Mouse (Mus musculus) stomach, embryonic 14.5 days (tissue): ENCODE results near the gene Tfdp2. TPM values are rescaled to one million over a fixed set of nuclear protein-coding genes. Genes with fewer than 3 reads are reported as not detected.
"Not testable (repeated sequence)": the region's sequence is repeated elsewhere in the genome, so short reads cannot be mapped to it uniquely, and the experiment has no call there.

Experiments
- ATAC-seq: fragments of 200-750 bp; cut with Nextera tagmentation; 2 replicates; pipeline ENCODE4 v1.8.0; 2017; ENCODE audit warnings: low read depth, moderate TSS enrichment; ENCODE audit not compliant: insufficient number of reproducible peaks, insufficient read depth, low FRiP score
- H3K27ac ChIP-seq: fragments of 300-500 bp; sonication (generic); 2 replicates; pipeline ENCODE4 v1.5.1; 2014; ENCODE audit warnings: mild to moderate bottlenecking, low read length, moderate library complexity, mixed read lengths
- H3K27me3 ChIP-seq: fragments of 300-500 bp; sonication (generic); 2 replicates; pipeline ENCODE4 v1.6.1; 2014; ENCODE audit warnings: low read length, control low read depth, mixed read lengths; ENCODE audit not compliant: control insufficient read depth, insufficient read depth
- H3K36me3 ChIP-seq: fragments of 300-500 bp; sonication (generic); 2 replicates; pipeline ENCODE4 v1.6.1; 2014; ENCODE audit warnings: mild to moderate bottlenecking, control low read depth, low read length, moderate library complexity, mixed read lengths; ENCODE audit not compliant: control insufficient read depth, insufficient read depth
- H3K4me1 ChIP-seq: fragments of 300-500 bp; sonication (generic); 2 replicates; pipeline ENCODE4 v1.6.1; 2014; ENCODE audit warnings: low read length, control low read depth, mixed read lengths; ENCODE audit not compliant: control insufficient read depth, insufficient read depth
- H3K4me2 ChIP-seq: fragments of 300-500 bp; sonication (generic); replicated peaks from 2 replicates; pipeline ENCODE4 v1.6.1; 2014; ENCODE audit warnings: low read depth, low read length, control low read depth
- H3K4me3 ChIP-seq: fragments of 300-500 bp; sonication (generic); 2 replicates; pipeline ENCODE4 v1.5.1; 2014; ENCODE audit warnings: low read depth, low read length, control low read depth
- H3K9ac ChIP-seq: fragments of 300-500 bp; sonication (generic); replicated peaks from 2 replicates; pipeline ENCODE4 v1.6.1; 2014; ENCODE audit warnings: low read depth, mild to moderate bottlenecking, control low read depth, low read length, moderate library complexity, mixed read lengths
- H3K9me3 ChIP-seq: fragments of 300-500 bp; sonication (generic); 2 replicates; pipeline ENCODE4 v1.6.1; 2016; ENCODE audit warnings: low read depth, low read length, control low read depth; ENCODE audit not compliant: control insufficient read depth
- WGBS: fragments of 180-500 bp; shearing (Covaris S2); extraction: QIAGEN DNeasy Blood & Tissue Kit; methylation state at CpG from one replicate; pipeline ENCODE4 v1.1.7; 2014; 5-methylcytosine and 5-hydroxymethylcytosine counted together
- polyA plus RNA-seq: library from polyadenylated mRNA; unstranded; fragments of >200 nt; fragmentation: Nextera tagmentation; extraction: Ambion mirVana; gene quantifications from 2 replicates; pipeline ENCODE4 v1.2.1, GENCODE M21; 2014

Gene Tfdp2
- polyA plus RNA-seq, 1 experiment from 2014 or later: 60.4 TPM

- H3K4me2 ChIP-seq, H3K36me3 ChIP-seq, H3K9ac ChIP-seq, H3K9me3 ChIP-seq, ATAC-seq, H3K27ac ChIP-seq, H3K27me3 ChIP-seq, H3K4me1 ChIP-seq, H3K4me3 ChIP-seq: not testable (repeated sequence)
- 88% methylated on average over 6 of the region's 6 CpGs for WGBS
These were observed 155.7 kb downstream of the Tfdp2 start for GRCm38 (mm10) chr9:96351771-96352170.

- no peak overlapping the region for H3K4me3 ChIP-seq
- H3K4me2 ChIP-seq: no peak overlapping the region
- ATAC-seq: no peak
- no peaks in the 10 kb centered on the region for H3K36me3 ChIP-seq
- H3K9ac ChIP-seq: no peak overlapping the region
- H3K4me1 ChIP-seq: no peaks in the 10 kb centered on the region
- no peaks in the 10 kb centered on the region for H3K9me3 ChIP-seq
- H3K27me3 ChIP-seq: no peaks in the 10 kb centered on the region
- WGBS: 89% methylated on average over 12 of the region's 12 CpGs
- H3K27ac ChIP-seq: no peak overlapping the region
These were observed 157.2 kb downstream of the Tfdp2 start for GRCm38 (mm10) chr9:96353121-96353769.

GRCm38 (mm10) chr9:96353799-96354198 is 157.7 kb downstream of the Tfdp2 start:
- no peak overlapping the region for H3K9ac ChIP-seq
- H3K9me3 ChIP-seq: no peaks in the 10 kb centered on the region
- H3K27me3 ChIP-seq: no peaks in the 10 kb centered on the region
- no peak overlapping the region for H3K4me3 ChIP-seq
- no peak for ATAC-seq
- H3K4me2 ChIP-seq: no peak overlapping the region
- no peaks in the 10 kb centered on the region for H3K4me1 ChIP-seq
- 57% methylated on average over 8 of the region's 8 CpGs for WGBS
- H3K27ac ChIP-seq: no peak overlapping the region
- no peaks in the 10 kb centered on the region for H3K36me3 ChIP-seq

- Histone ChIP-seq H3K27me3 (no peaks in the 10 kb centered on the region), H3K36me3 (no peaks in the 10 kb centered on the region), H3K27ac (no peak overlapping the region), H3K4me2 (no peak overlapping the region), H3K4me3 (no peak overlapping the region), H3K9me3 (no peaks in the 10 kb centered on the region), H3K4me1 (peaks cover 17% of the 10 kb centered on the region; the same call in 1 of the 2 replicates), H3K9ac (no peak overlapping the region)
- no peak for ATAC-seq
- 84% methylated on average over 3 of the region's 3 CpGs for WGBS
These were observed 164.0 kb downstream of the Tfdp2 start for GRCm38 (mm10) chr9:96360056-96360455.

- ATAC-seq: peak; percentile 56
- Histone ChIP-seq H3K4me2 (peak overlapping the region; percentile 57), H3K9ac (peak overlapping the region; percentile 78), H3K4me1 (peaks cover 17% of the 10 kb centered on the region; the same call in 1 of the 2 replicates), H3K27ac (peak overlapping the region; percentile 85), H3K36me3 (no peaks in the 10 kb centered on the region), H3K4me3 (peak overlapping the region; percentile 87), H3K27me3 (no peaks in the 10 kb centered on the region), H3K9me3 (no peaks in the 10 kb centered on the region)
- WGBS: under 1% methylated on average over 64 of the region's 64 CpGs
These were observed 167.6 kb downstream of the Tfdp2 start for GRCm38 (mm10) chr9:96363581-96364140.

GRCm38 (mm10) chr9:96364141-96364838 is 168.2 kb downstream of the Tfdp2 start, which contains the start of gene Atp1b3:
Gene Atp1b3, minus strand, starts transcription at chr9:96364442.
- Histone ChIP-seq H3K4me1 (peaks cover 17% of the 10 kb centered on the region; the same call in 1 of the 2 replicates), H3K9ac (peak within 1 kb of the TSS; percentile 78), H3K27ac (peak within 1 kb of the TSS; percentile 85), H3K4me3 (peak within 1 kb of the TSS; percentile 87), H3K27me3 (no peaks in the 10 kb centered on the region), H3K9me3 (no peaks in the 10 kb centered on the region), H3K36me3 (no peaks in the 10 kb centered on the region), H3K4me2 (peak within 1 kb of the TSS; percentile 57)
- under 1% methylated on average over 61 of the region's 81 CpGs for WGBS
- ATAC-seq: peak; percentile 98

GRCm38 (mm10) chr9:96365271-96365872 is 169.3 kb downstream of the Tfdp2 start:
- Histone ChIP-seq H3K4me2 (no peak overlapping the region), H3K9me3 (no peaks in the 10 kb centered on the region), H3K27ac (no peak overlapping the region), H3K9ac (no peak overlapping the region), H3K4me1 (peaks cover 12% of the 10 kb centered on the region; the same call in 1 of the 2 replicates), H3K4me3 (no peak overlapping the region), H3K27me3 (no peaks in the 10 kb centered on the region), H3K36me3 (no peaks in the 10 kb centered on the region)
- WGBS: 65% methylated on average over 6 of the region's 6 CpGs
- no peak for ATAC-seq

GRCm38 (mm10) chr9:96369654-96370384 is 173.7 kb downstream of the Tfdp2 start:
- Histone ChIP-seq H3K27ac (no peak overlapping the region), H3K27me3 (no peaks in the 10 kb centered on the region), H3K4me2 (no peak overlapping the region), H3K9ac (no peak overlapping the region), H3K4me3 (no peak overlapping the region), H3K9me3 (no peaks in the 10 kb centered on the region), H3K4me1 (no peaks in the 10 kb centered on the region; the same call in 1 of the 2 replicates), H3K36me3 (no peaks in the 10 kb centered on the region)
- WGBS: 52% methylated on average over 5 of the region's 5 CpGs
- ATAC-seq: no peak
